Mouse (Mus musculus) myocyte (in vitro differentiated cells): ENCODE results near the gene Acsf2. TPM values are rescaled to one million over a fixed set of nuclear protein-coding genes. Genes with fewer than 3 reads are reported as not detected.
"Not testable (repeated sequence)": the region's sequence is repeated elsewhere in the genome, so short reads cannot be mapped to it uniquely, and the experiment has no call there.

Experiments used
- H3K27me3 ChIP-seq: one replicate; pipeline ENCODE4 v1.6.1; 2011; ENCODE audit not compliant: control insufficient read depth, insufficient read depth, insufficient read length
- H3K36me3 ChIP-seq: one replicate; pipeline ENCODE4 v1.6.1; 2011; ENCODE audit not compliant: control insufficient read depth, insufficient read depth
- H3K4me2 ChIP-seq: one replicate; pipeline ENCODE4 v1.6.1; 2011; ENCODE audit warnings: low read depth, control low read depth
- H3K4me3 ChIP-seq: one replicate; pipeline ENCODE4 v1.5.1; 2011; ENCODE audit warnings: mild to moderate bottlenecking, control low read depth, moderate library complexity
- H3K79me2 ChIP-seq: one replicate; pipeline ENCODE4 v1.6.1; 2011; ENCODE audit not compliant: control insufficient read depth, insufficient read depth
- H3ac ChIP-seq: one replicate; pipeline ENCODE4 v1.6.1; 2011; ENCODE audit not compliant: control insufficient read depth, insufficient read length
- CEBPB ChIP-seq: IDR thresholded peaks from 2 replicates; pipeline ENCODE4 v1.6.1; 2011; ENCODE audit warnings: mild to moderate bottlenecking, moderate library complexity; ENCODE audit not compliant: poor library complexity, insufficient read depth, severe bottlenecking
- E2F4 ChIP-seq: IDR thresholded peaks from one replicate; pipeline ENCODE4 v1.6.1; 2011; ENCODE audit warnings: mild to moderate bottlenecking, control low read depth, moderate library complexity; ENCODE audit not compliant: insufficient read depth
- MAX ChIP-seq: IDR thresholded peaks from one replicate; pipeline ENCODE4 v1.6.1; 2011; ENCODE audit warnings: low read depth, mild to moderate bottlenecking, control low read depth
- MYOD1 ChIP-seq, 3 experiments: IDR thresholded peaks; one replicate each; pipeline ENCODE4 v1.6.1; 2011; ENCODE audit warnings: control low read depth in 2 of 3, low read depth in 2 of 3, mild to moderate bottlenecking in 2 of 3, moderate library complexity in 1 of 3; ENCODE audit not compliant: insufficient read length in 2 of 3, control insufficient read depth in 1 of 3
- MYOG ChIP-seq, 3 experiments: IDR thresholded peaks; one replicate each; pipeline ENCODE4 v1.6.1; 2011; ENCODE audit warnings: control low read depth in 2 of 3, low read depth in 2 of 3, mild to moderate bottlenecking in 2 of 3; ENCODE audit not compliant: insufficient read length in 2 of 3, control insufficient read depth in 1 of 3, insufficient read depth in 1 of 3
- POLR2A ChIP-seq: IDR thresholded peaks from one replicate; pipeline ENCODE4 v1.6.1; 2011; ENCODE audit warnings: low read depth, mild to moderate bottlenecking, control low read depth, moderate library complexity; ENCODE audit not compliant: insufficient read length
- POLR2AphosphoS2 ChIP-seq: IDR thresholded peaks from one replicate; pipeline ENCODE4 v1.6.1; 2011; ENCODE audit warnings: low read depth, control low read depth; ENCODE audit not compliant: insufficient read length
- REST ChIP-seq: IDR thresholded peaks from one replicate; pipeline ENCODE4 v1.6.1; 2011; ENCODE audit warnings: mild to moderate bottlenecking, control low read depth, moderate library complexity; ENCODE audit not compliant: insufficient read depth, insufficient read length
- SRF ChIP-seq: IDR thresholded peaks from one replicate; pipeline ENCODE4 v1.6.1; 2011; ENCODE audit warnings: low read depth; ENCODE audit not compliant: control insufficient read depth, insufficient read length
- TCF12 ChIP-seq: IDR thresholded peaks from one replicate; pipeline ENCODE4 v1.6.1; 2011; ENCODE audit warnings: mild to moderate bottlenecking, control low read depth; ENCODE audit not compliant: poor library complexity, insufficient read depth, severe bottlenecking
- TCF3 ChIP-seq: IDR thresholded peaks from one replicate; pipeline ENCODE4 v1.6.1; 2011; ENCODE audit warnings: low read depth, control low read depth; ENCODE audit not compliant: insufficient read length
- USF1 ChIP-seq: IDR thresholded peaks from one replicate; pipeline ENCODE4 v1.6.1; 2011; ENCODE audit warnings: low read depth, mild to moderate bottlenecking, control low read depth, moderate library complexity
- polyA plus RNA-seq: library from polyadenylated mRNA; unstranded; fragments of >200 nt; fragmentation: generic; extraction: Trizol; gene quantifications from one replicate; pipeline ENCODE4 v1.2.1, GENCODE M21; 2012; ENCODE audit warnings: missing spikeins

Gene Acsf2
- 5.8 TPM for polyA plus RNA-seq

- no peak for TF ChIP-seq E2F4
- no peak for TF ChIP-seq MYOG (IDR thresholded peaks at IDR 0.05; ENCODE audit: control insufficient read depth in 1 of 3, insufficient read depth in 1 of 3, insufficient read length in 2 of 3, low read depth in 2 of 3)
- TF ChIP-seq POLR2A: peak; percentile 40
- peak; percentile 88 for TF ChIP-seq USF1
- Histone ChIP-seq H3K79me2 (no peaks in the 10 kb centered on the region), H3K27me3 (no peaks in the 10 kb centered on the region)
These were observed at the start of gene Acsf2 for GRCm38 (mm10) chr11:94601321-94602281. Acsf2 (minus strand) TSS chr11:94601871.

DNA sequence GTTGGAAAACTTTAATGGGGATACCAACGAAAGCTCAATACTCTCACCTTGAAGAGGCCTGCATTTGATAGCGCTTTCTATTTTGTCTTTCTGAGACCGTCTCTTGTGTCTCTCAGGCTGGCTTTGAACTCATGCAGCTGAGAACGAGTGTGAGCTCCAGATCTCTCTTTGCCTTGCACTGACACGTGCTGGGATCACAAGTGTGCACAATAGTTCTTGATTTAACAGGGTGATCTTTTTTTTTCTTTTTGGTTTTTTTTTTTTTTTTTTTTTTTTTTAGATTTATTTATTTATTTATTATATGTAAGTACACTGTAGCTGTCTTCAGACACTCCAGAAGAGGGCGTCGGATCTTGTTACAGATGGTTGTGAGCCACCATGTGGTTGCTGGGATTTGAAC lies 49.6 kb upstream of the Acsf2 start:
- H3K79me2 ChIP-seq: peaks cover 11% of the 10 kb centered on the region
- not testable (repeated sequence) for H3K4me2 ChIP-seq, H3K4me3 ChIP-seq, H3ac ChIP-seq, H3K36me3 ChIP-seq, H3K27me3 ChIP-seq

More at GRCm38 (mm10) chr11:94601321-94602281, at the start of gene Acsf2:
- H3K36me3 ChIP-seq: no peaks in the 10 kb centered on the region
- H3K4me3 ChIP-seq: peak within 1 kb of the TSS; percentile 55
- H3K4me2 ChIP-seq: peak within 1 kb of the TSS; percentile 93
- no peak within 1 kb of the TSS for H3ac ChIP-seq

- no peaks in the 10 kb centered on the region for H3K27me3 ChIP-seq
- no peak overlapping the region for H3K4me2 ChIP-seq
- TF ChIP-seq POLR2A (no peak), TCF3 (no peak), SRF (no peak), POLR2AphosphoS2 (peak; percentile 80), E2F4 (no peak), CEBPB (no peak), MAX (no peak), REST (no peak), MYOG (IDR thresholded peaks at IDR 0.05; ENCODE audit: control insufficient read depth in 1 of 3, insufficient read depth in 1 of 3, insufficient read length in 2 of 3, low read depth in 2 of 3) (no peak)
- H3K36me3 ChIP-seq: peaks cover 17% of the 10 kb centered on the region
- H3ac ChIP-seq: no peak overlapping the region
- H3K4me3 ChIP-seq: no peak overlapping the region
- no peaks in the 10 kb centered on the region for H3K79me2 ChIP-seq
These were observed 44.8 kb upstream of the Acsf2 start for GRCm38 (mm10) chr11:94646457-94646856.

DNA sequence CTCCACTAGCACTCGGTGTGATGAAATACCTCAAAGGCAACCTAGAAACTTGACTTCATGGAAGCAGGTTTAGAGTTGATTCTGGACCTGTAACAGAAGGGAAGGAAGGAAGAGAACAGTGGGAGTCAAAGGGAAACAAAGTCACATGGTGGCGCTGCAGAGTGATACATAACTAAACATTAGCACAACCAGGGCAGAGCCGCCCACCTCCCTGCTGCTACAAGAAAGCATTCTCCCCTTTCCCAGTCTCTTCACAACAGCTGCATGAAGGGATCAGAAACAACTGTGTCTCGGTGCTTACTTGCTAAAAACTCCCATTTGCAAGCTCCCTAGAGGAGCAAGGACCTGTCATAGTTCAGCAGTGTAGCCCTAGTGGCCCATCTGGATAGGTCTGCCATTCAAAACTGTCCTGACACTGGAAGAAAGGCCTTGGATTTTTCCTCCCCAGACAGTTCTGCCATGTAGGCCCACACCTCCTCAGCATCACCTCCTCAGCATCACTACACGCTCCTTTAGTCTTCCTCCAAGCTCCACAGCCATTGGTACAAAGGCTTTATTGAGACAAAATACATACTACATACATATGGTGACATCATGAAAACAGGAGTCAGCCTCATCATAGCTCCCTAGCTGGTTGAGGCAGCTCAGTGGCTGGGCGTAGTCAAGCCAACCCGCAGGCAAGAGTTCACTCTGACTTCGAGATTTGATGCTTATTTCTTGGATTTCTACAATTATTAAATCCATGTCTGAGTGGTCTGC lies 43.0 kb upstream of the Acsf2 start:
- Histone ChIP-seq H3ac (no peak overlapping the region), H3K36me3 (peaks cover 23% of the 10 kb centered on the region), H3K79me2 (no peaks in the 10 kb centered on the region), H3K27me3 (no peaks in the 10 kb centered on the region), H3K4me3 (no peak overlapping the region), H3K4me2 (no peak overlapping the region)
- TF ChIP-seq CEBPB (no peak), REST (no peak), USF1 (no peak), SRF (no peak), E2F4 (no peak)

GRCm38 (mm10) chr11:94634431-94634830 lies 32.8 kb upstream of the Acsf2 start:
- Histone ChIP-seq H3K27me3 (no peaks in the 10 kb centered on the region), H3K36me3 (peaks cover 69% of the 10 kb centered on the region), H3K4me2 (no peak overlapping the region), H3K79me2 (peaks cover 41% of the 10 kb centered on the region), H3ac (no peak overlapping the region), H3K4me3 (no peak overlapping the region)
- no peak for TF ChIP-seq E2F4
- TF ChIP-seq POLR2AphosphoS2: no peak
- no peak for TF ChIP-seq POLR2A
- TF ChIP-seq MYOD1 (IDR thresholded peaks at IDR 0.05; ENCODE audit: control insufficient read depth in 1 of 3, insufficient read length in 2 of 3, low read depth in 2 of 3): no peak
- TF ChIP-seq MYOG (IDR thresholded peaks at IDR 0.05; ENCODE audit: control insufficient read depth in 1 of 3, insufficient read depth in 1 of 3, insufficient read length in 2 of 3, low read depth in 2 of 3): no peak
- no peak for TF ChIP-seq USF1
- TF ChIP-seq CEBPB: no peak
- TF ChIP-seq SRF: no peak
- no peak for TF ChIP-seq TCF12
- TF ChIP-seq MAX: no peak
- TF ChIP-seq REST: no peak
- TF ChIP-seq TCF3: no peak
